Mouse (Mus musculus): Measurements from ENCODE around the gene P2rx2. TPM values are rescaled to one million over a fixed set of nuclear protein-coding genes. Genes with fewer than 3 reads are reported as not detected.
A peak's percentile ranks its signal among the peaks of the same experiment; 100 is the strongest.

The P2rx2 gene
- polyA plus RNA-seq, 1 experiment from 2014 or later: 1.0 TPM

DNA sequence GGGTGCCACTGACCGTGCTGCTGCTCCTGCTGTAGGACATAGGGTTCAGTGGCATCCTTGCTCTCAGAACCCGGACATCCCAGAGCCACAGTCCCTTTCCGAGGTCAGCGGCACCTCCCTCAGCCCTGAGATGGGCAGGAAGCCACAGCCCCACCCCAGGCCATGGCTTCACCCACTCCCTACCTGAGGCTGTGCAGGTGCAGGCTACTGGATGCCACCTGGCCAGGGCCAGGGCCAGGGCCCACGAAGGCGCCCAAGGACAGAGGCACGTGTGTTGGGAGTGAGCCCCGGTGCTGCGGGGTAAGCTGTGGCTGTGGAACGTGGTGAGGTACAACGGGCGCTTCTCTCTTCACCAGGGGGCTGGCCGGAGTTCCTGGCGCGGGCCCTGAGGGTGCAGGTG lies 36.1 kb upstream of the P2rx2 start:
- no peaks in the 10 kb centered on the region for H3K27me3 ChIP-seq (ENCODE audit: control insufficient read depth, insufficient read depth, low read length)
- no peak overlapping the region for H3K27ac ChIP-seq (ENCODE audit: low read depth, low read length)
- DNase-seq (ENCODE audit: low spot score) (no peak), ATAC-seq (replicated peaks; ENCODE audit: low FRiP score) (no peak)
- no peak overlapping the region for H3K4me3 ChIP-seq (ENCODE audit: low read depth, low read length)
- no peaks in the 10 kb centered on the region for H3K9me3 ChIP-seq (ENCODE audit: control insufficient read depth, low read length)
- WGBS: 90% methylated on average over 15 of the region's 15 CpGs
- peaks cover 4% of the 10 kb centered on the region; the same call in 1 of the 2 replicates for H3K4me1 ChIP-seq (replicated peaks; ENCODE audit: control insufficient read depth, insufficient read depth, low read length)
- H3K4me2 ChIP-seq (ENCODE audit: low read depth, low read length, severe bottlenecking): no peak overlapping the region
- H3K9ac ChIP-seq (ENCODE audit: low read length): no peak overlapping the region
- H3K36me3 ChIP-seq (ENCODE audit: control insufficient read depth, insufficient read depth, low read length): peaks cover 9% of the 10 kb centered on the region; the same call in 1 of the 2 replicates

DNA sequence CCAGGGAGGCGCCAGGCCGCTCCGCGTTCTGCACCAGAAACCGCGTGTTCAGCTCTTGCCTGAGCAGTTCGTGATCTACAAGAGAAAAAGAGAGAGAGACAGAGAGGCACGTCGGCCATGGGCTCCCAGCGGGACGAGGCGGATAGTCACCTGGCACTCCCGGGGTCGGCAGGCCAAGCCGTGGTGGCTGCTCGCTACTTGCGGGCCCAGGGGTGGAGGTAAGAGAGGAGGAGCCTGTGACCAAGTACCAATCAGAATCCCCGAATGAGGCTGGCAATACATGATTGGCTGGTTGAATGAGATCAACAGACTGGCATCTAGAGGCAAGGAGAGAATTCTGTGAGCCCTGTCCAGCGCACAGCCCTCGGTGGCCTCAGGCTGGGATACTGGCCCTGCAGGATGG lies 35.2 kb upstream of the P2rx2 start:
- H3K27ac ChIP-seq (ENCODE audit: low read depth, low read length): 0 out of 2 replicates have a peak overlapping the region, but pooled peaks have one; percentile 18
- H3K4me3 ChIP-seq (ENCODE audit: low read depth, low read length): no peak overlapping the region
- peaks cover 11% of the 10 kb centered on the region; the same call in 1 of the 2 replicates for H3K36me3 ChIP-seq (ENCODE audit: control insufficient read depth, insufficient read depth, low read length)
- WGBS: 35% methylated on average over 20 of the region's 20 CpGs
- DNase-seq (ENCODE audit: low spot score) (no peak), ATAC-seq (replicated peaks; ENCODE audit: low FRiP score) (peak; percentile 57; the same call in 1 of the 2 replicates)
- H3K9ac ChIP-seq (ENCODE audit: low read length): no peak overlapping the region
- no peak overlapping the region for H3K4me2 ChIP-seq (ENCODE audit: low read depth, low read length, severe bottlenecking)
- no peaks in the 10 kb centered on the region for H3K27me3 ChIP-seq (ENCODE audit: control insufficient read depth, insufficient read depth, low read length)
- H3K9me3 ChIP-seq (ENCODE audit: control insufficient read depth, low read length): no peaks in the 10 kb centered on the region
- H3K4me1 ChIP-seq (replicated peaks; ENCODE audit: control insufficient read depth, insufficient read depth, low read length): peaks cover 4% of the 10 kb centered on the region; the same call in 1 of the 2 replicates

DNA sequence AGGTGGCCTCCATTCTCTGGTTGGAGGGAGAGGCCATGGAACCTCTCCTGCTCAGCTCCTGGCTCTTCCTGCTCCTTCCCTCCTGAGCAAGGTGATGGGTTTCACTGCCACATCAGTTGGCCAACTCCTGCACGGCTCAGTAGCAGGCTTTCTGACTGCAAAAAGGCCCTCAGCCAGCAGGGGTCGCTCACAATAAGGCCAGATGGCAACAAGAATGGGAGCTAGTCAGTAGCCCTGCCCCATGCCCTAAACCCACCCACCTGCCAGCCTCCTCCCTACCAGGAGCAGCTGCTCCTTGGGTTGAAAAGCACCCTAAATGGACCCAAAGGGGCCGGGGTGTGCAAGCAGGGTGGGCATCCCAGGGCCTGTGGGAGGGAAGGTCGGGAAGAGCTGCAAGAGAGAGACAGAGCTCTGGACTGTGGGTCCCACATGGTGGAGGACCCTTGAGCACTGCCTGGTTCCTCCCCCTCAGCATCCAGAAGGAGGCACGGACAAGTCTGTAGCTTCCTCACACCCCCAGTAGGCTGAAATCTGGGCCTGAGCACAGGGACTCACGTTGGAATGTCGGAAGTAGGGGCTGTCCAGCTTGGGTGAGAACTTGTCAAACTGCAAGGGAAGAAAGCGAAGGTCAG lies 33.9 kb upstream of the P2rx2 start:
- peaks cover 11% of the 10 kb centered on the region; the same call in 1 of the 2 replicates for H3K36me3 ChIP-seq (ENCODE audit: control insufficient read depth, insufficient read depth, low read length)
- peaks cover 4% of the 10 kb centered on the region; the same call in 1 of the 2 replicates for H3K4me1 ChIP-seq (replicated peaks; ENCODE audit: control insufficient read depth, insufficient read depth, low read length)
- no peaks in the 10 kb centered on the region for H3K27me3 ChIP-seq (ENCODE audit: control insufficient read depth, insufficient read depth, low read length)
- 60% methylated on average over 8 of the region's 8 CpGs for WGBS
- no peaks in the 10 kb centered on the region for H3K9me3 ChIP-seq (ENCODE audit: control insufficient read depth, low read length)
- H3K27ac ChIP-seq (ENCODE audit: low read depth, low read length): no peak overlapping the region
- DNase-seq (ENCODE audit: low spot score) (peak; percentile 91), ATAC-seq (replicated peaks; ENCODE audit: low FRiP score) (peak; percentile 52)
- H3K4me2 ChIP-seq (ENCODE audit: low read depth, low read length, severe bottlenecking): no peak overlapping the region
- no peak overlapping the region for H3K4me3 ChIP-seq (ENCODE audit: low read depth, low read length)
- H3K9ac ChIP-seq (ENCODE audit: low read length): no peak overlapping the region

DNA sequence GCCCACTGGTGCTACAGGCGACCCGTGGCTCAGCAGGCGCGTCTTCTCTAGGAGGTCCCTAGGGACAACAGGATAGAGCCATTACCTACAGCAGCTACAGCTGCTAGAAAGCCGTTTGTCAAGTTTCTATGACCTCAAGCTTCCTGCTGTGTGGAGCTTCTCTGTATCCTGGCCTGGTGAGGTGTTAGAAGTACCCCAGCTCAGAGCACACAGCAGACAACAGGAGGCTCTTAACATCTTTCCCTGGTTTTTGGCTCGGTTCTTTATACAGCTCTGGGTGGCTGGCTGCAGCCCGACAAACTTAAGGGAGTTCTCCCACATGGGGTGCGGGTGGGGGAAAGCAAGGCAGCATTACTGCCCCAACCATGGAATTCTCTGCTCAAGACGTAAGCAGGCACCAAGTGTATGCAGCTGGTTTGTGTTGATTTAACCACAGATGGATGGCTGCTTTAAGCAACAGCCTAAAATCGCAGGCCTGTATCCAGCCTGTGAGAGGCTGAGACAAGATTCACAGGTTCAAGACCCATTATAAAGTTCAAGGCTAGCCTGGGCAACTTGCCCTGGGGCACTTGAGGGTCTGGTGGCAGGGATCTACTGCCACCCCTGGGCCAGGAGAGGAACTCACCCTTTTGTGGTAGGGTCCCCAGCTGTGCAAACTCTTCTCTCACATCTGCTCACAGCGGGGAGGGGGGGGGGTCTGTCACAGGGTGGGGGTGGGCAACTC lies 21.0 kb upstream of the P2rx2 start:
- Histone ChIP-seq H3K4me2 (ENCODE audit: low read depth, low read length, severe bottlenecking) (no peak overlapping the region; the same call in 1 of the 2 replicates), H3K4me1 (replicated peaks; ENCODE audit: control insufficient read depth, insufficient read depth, low read length) (peaks cover 12% of the 10 kb centered on the region; the same call in 1 of the 2 replicates), H3K9ac (ENCODE audit: low read length) (0 out of 2 replicates have a peak overlapping the region, but pooled peaks have one; percentile 55), H3K4me3 (ENCODE audit: low read depth, low read length) (no peak overlapping the region), H3K9me3 (ENCODE audit: control insufficient read depth, low read length) (no peaks in the 10 kb centered on the region), H3K36me3 (ENCODE audit: control insufficient read depth, insufficient read depth, low read length) (no peaks in the 10 kb centered on the region; the same call in none of the 2 replicates), H3K27me3 (ENCODE audit: control insufficient read depth, insufficient read depth, low read length) (peaks cover 5% of the 10 kb centered on the region), H3K27ac (ENCODE audit: low read depth, low read length) (no peak overlapping the region)
- ATAC-seq (replicated peaks; ENCODE audit: low FRiP score): no peak
- WGBS: 41% methylated on average over 11 of the region's 11 CpGs
- DNase-seq (ENCODE audit: low spot score): peak; percentile 57

DNA sequence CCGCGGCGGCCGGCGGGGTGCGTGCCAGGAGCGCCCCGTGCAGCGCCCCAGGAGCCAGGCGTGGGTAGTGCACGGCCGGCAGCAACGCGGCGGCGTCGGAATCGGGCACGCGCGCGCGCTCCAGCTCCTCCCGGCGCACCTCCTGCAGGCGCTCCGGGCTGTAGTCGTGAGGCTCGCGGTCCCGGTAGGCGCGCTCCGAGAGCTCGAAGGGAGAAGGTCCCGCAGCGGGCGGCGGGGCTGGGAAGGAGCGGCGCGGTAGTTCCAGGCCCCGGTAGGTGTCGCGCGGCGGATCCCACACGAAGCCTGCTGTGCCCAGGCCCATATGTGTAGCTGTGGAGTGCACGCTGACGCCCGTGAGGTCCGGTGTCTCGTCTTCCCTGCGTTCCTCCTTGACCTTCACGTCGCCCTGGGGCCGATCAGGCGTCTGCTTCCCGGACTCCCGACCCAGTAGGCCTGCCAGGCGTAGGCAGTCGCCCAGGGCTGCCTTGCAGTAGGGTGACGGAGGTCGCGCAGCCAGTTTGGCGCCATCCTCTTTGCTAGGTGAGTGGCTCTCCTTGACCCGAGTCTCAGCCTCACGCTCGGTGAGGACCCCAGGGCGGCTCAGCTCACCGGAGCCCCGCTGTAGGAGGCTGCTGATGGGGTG lies 20.3 kb upstream of the P2rx2 start:
- DNase-seq (ENCODE audit: low spot score) (peak; percentile 88), ATAC-seq (replicated peaks; ENCODE audit: low FRiP score) (peak; percentile 79)
- H3K36me3 ChIP-seq (ENCODE audit: control insufficient read depth, insufficient read depth, low read length): no peaks in the 10 kb centered on the region; the same call in none of the 2 replicates
- WGBS: 3% methylated on average over 65 of the region's 72 CpGs
- H3K27ac ChIP-seq (ENCODE audit: low read depth, low read length): no peak overlapping the region
- H3K4me1 ChIP-seq (replicated peaks; ENCODE audit: control insufficient read depth, insufficient read depth, low read length): peaks cover 12% of the 10 kb centered on the region; the same call in 1 of the 2 replicates
- peak overlapping the region; percentile 36 for H3K4me3 ChIP-seq (ENCODE audit: low read depth, low read length)
- peaks cover 5% of the 10 kb centered on the region for H3K27me3 ChIP-seq (ENCODE audit: control insufficient read depth, insufficient read depth, low read length)
- H3K9me3 ChIP-seq (ENCODE audit: control insufficient read depth, low read length): no peaks in the 10 kb centered on the region
- H3K9ac ChIP-seq (ENCODE audit: low read length): peak overlapping the region; percentile 55
- H3K4me2 ChIP-seq (ENCODE audit: low read depth, low read length, severe bottlenecking): peak overlapping the region; percentile 91

DNA sequence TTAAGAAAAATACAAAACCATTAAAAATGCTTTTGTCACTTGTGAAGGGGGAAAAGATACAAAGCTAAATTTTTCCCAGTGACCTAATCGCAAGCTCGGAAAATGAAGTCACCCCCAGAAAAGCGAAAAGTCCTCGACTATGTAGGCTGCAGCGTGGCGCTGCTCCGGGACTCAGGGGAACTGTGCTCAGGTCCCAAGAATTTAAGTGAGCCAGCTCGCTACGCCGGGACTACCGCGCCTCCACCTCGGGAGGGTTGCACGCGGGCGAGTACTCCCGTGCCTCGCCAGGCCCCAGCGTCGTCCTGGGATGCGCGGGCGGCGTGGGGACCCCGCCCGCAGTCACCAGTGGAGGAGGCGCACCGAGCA lies 19.8 kb upstream of the P2rx2 start:
- Histone ChIP-seq H3K9ac (ENCODE audit: low read length) (peak overlapping the region; percentile 55), H3K27me3 (ENCODE audit: control insufficient read depth, insufficient read depth, low read length) (peaks cover 5% of the 10 kb centered on the region), H3K36me3 (ENCODE audit: control insufficient read depth, insufficient read depth, low read length) (no peaks in the 10 kb centered on the region; the same call in none of the 2 replicates), H3K4me3 (ENCODE audit: low read depth, low read length) (peak overlapping the region; percentile 36), H3K27ac (ENCODE audit: low read depth, low read length) (no peak overlapping the region), H3K4me1 (replicated peaks; ENCODE audit: control insufficient read depth, insufficient read depth, low read length) (peaks cover 12% of the 10 kb centered on the region; the same call in 1 of the 2 replicates), H3K9me3 (ENCODE audit: control insufficient read depth, low read length) (no peaks in the 10 kb centered on the region), H3K4me2 (ENCODE audit: low read depth, low read length, severe bottlenecking) (peak overlapping the region; percentile 91)
- ATAC-seq (replicated peaks; ENCODE audit: low FRiP score): no peak; the same call in 1 of the 2 replicates
- 2% methylated on average over 28 of the region's 28 CpGs for WGBS
- no peak for DNase-seq (ENCODE audit: low spot score)

DNA sequence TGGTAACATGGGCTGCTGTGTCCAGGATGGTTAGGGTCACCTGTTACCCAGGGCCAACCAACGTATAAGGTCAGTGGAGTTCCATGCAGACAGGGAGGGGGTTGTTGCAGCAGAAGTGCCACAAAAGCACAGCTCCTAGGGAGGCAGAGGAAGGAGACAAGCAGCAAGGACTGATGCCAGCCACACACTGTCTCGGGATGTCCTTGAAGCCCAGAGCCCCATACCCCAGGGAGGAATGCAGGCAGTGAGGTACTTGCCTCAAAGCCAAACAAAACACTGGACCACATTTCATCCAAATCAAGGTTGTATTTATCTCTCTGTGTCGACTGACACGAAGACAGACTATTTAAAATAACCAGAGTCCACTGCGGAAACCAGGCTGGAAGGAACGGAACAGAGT lies 18.5 kb upstream of the P2rx2 start:
- H3K36me3 ChIP-seq (ENCODE audit: control insufficient read depth, insufficient read depth, low read length): no peaks in the 10 kb centered on the region; the same call in 1 of the 2 replicates
- no peak overlapping the region for H3K27ac ChIP-seq (ENCODE audit: low read depth, low read length)
- H3K9me3 ChIP-seq (ENCODE audit: control insufficient read depth, low read length): no peaks in the 10 kb centered on the region
- WGBS: 88% methylated on average over 6 of the region's 6 CpGs
- DNase-seq (ENCODE audit: low spot score) (no peak), ATAC-seq (replicated peaks; ENCODE audit: low FRiP score) (no peak)
- no peak overlapping the region for H3K9ac ChIP-seq (ENCODE audit: low read length)
- no peak overlapping the region for H3K4me3 ChIP-seq (ENCODE audit: low read depth, low read length)
- H3K4me1 ChIP-seq (replicated peaks; ENCODE audit: control insufficient read depth, insufficient read depth, low read length): peaks cover 12% of the 10 kb centered on the region; the same call in 1 of the 2 replicates
- H3K4me2 ChIP-seq (ENCODE audit: low read depth, low read length, severe bottlenecking): no peak overlapping the region
- peaks cover 5% of the 10 kb centered on the region for H3K27me3 ChIP-seq (ENCODE audit: control insufficient read depth, insufficient read depth, low read length)

DNA sequence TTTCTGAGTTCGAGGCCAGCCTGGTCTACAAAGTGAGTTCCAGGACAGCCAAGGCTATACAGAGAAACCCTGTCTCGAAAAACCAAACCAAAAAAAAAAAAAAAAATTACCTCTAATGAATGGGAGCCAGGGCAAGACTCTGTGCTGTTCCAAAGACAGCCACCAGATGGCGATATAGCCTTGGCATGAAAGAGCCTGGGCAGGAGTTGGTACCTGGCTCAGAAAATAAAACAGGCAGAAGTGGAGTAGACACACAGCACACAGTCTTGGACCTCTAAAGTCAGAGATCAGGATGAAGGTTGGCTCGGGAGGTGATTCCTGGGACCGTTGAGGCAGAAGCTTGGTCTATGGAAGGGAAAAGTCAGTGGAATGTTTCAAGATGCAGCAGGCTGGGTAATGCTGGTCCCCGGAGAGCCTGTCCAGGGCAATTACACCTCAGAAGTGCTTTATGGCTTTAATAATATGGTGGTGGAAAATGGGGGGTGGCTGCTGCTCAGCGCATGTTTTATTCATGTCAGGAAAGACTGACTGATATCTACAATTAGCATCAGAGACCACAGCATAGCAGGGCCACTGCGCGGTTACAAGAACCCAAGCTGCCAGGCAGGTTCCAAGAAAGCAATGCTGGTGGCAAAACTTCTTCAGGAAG lies 14.6 kb upstream of the P2rx2 start:
- H3K27me3 ChIP-seq (ENCODE audit: control insufficient read depth, insufficient read depth, low read length): no peaks in the 10 kb centered on the region
- H3K9me3 ChIP-seq (ENCODE audit: control insufficient read depth, low read length): no peaks in the 10 kb centered on the region
- no peaks in the 10 kb centered on the region for H3K36me3 ChIP-seq (ENCODE audit: control insufficient read depth, insufficient read depth, low read length)
- H3K4me3 ChIP-seq (ENCODE audit: low read depth, low read length): no peak overlapping the region
- no peak overlapping the region for H3K9ac ChIP-seq (ENCODE audit: low read length)
- no peak overlapping the region for H3K27ac ChIP-seq (ENCODE audit: low read depth, low read length)
- peak; percentile 90 for DNase-seq (ENCODE audit: low spot score)
- 50% methylated on average over 7 of the region's 9 CpGs for WGBS
- H3K4me1 ChIP-seq (replicated peaks; ENCODE audit: control insufficient read depth, insufficient read depth, low read length): no peaks in the 10 kb centered on the region
- ATAC-seq (replicated peaks; ENCODE audit: low FRiP score): peak; percentile 50
- H3K4me2 ChIP-seq (ENCODE audit: low read depth, low read length, severe bottlenecking): no peak overlapping the region

All from forebrain, embryonic 11.5 days (tissue).